Mouse (Mus musculus) neural tube, embryonic 12.5 days (tissue): Measurements from ENCODE around the gene Fgf9. TPM values are rescaled to one million over a fixed set of nuclear protein-coding genes. Genes with fewer than 3 reads are reported as not detected.

Experiments used
- ATAC-seq: fragments of 200-750 bp; cut with Nextera tagmentation; 2 replicates; pipeline ENCODE4 v1.8.0; 2017; ENCODE audit warnings: low read depth, mild to moderate bottlenecking, moderate TSS enrichment, moderate library complexity; ENCODE audit not compliant: low FRiP score
- H3K27ac ChIP-seq: fragments of 300-500 bp; sonication (generic); 2 replicates; pipeline ENCODE4 v1.5.1; 2016
- H3K27me3 ChIP-seq: fragments of 300-500 bp; sonication (generic); replicated peaks from 2 replicates; pipeline ENCODE4 v1.6.1; 2016; ENCODE audit warnings: mild to moderate bottlenecking
- H3K36me3 ChIP-seq: fragments of 300-500 bp; sonication (generic); 2 replicates; pipeline ENCODE4 v1.6.1; 2016; ENCODE audit warnings: mild to moderate bottlenecking
- H3K4me1 ChIP-seq: fragments of 300-500 bp; sonication (generic); 2 replicates; pipeline ENCODE4 v1.6.1; 2016
- H3K4me2 ChIP-seq: fragments of 300-500 bp; sonication (generic); replicated peaks from 2 replicates; pipeline ENCODE4 v1.6.1; 2016; ENCODE audit warnings: mild to moderate bottlenecking
- H3K4me3 ChIP-seq: fragments of 300-500 bp; sonication (generic); 2 replicates; pipeline ENCODE4 v1.5.1; 2016
- H3K9ac ChIP-seq: fragments of 300-500 bp; sonication (generic); 2 replicates; pipeline ENCODE4 v1.6.1; 2016; ENCODE audit warnings: mild to moderate bottlenecking
- H3K9me3 ChIP-seq: fragments of 300-500 bp; sonication (generic); 2 replicates; pipeline ENCODE4 v1.6.1; 2016; ENCODE audit warnings: mild to moderate bottlenecking
- WGBS: fragments of 180-500 bp; shearing (Covaris S2); methylation state at CpG from one replicate; pipeline ENCODE4 v1.1.7; 2016; 5-methylcytosine and 5-hydroxymethylcytosine counted together
- polyA plus RNA-seq: library from polyadenylated mRNA; unstranded; fragments of >200 nt; fragmentation: Nextera tagmentation; extraction: Ambion mirVana; gene quantifications from 2 replicates; pipeline ENCODE4 v1.2.1, GENCODE M21; 2016

The Fgf9 gene
- polyA plus RNA-seq = 10.9 and 11.3 TPM in 2 replicates

DNA sequence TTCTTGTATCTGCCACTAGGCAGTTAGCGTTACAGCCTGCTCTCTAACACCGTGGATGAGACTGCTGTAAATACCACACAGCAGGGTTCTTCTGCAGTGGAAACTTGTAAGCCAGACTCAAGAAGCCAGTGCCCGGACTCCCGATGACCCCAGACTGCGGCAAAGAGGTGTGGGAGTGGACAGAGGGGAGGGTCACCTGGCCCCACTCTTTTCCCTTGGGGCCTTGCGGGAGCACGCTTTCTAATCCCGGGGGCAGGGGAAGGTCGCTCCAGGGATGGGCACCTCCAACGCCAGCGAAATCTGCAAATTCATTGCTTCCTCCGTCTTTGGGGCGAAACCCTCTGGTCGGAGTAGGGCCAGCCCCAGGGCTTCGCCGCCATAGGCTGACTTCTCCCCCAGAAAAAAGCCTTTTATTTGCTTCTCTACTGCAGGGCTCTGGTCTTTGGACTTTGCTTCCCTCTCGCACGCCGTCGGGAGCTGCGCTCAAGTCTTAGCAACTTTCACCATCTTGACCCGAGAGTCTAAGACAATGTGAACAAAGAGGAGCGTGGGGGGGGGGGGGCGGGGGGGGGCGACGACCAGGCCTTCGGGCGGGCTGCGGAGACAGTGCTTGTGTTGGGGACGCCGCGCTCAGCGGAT lies at the start of gene Fgf9:
Gene Fgf9 (plus strand): TSS at position 67 of the 639 bp plus-strand sequence.
- Histone ChIP-seq H3K27me3 (peaks cover 41% of the 10 kb centered on the region), H3K4me1 (peaks cover 40% of the 10 kb centered on the region), H3K4me2 (peak within 1 kb of the TSS; percentile 96), H3K9ac (peak within 1 kb of the TSS; percentile 69), H3K9me3 (no peaks in the 10 kb centered on the region), H3K4me3 (peak within 1 kb of the TSS; percentile 50), H3K27ac (no peak within 1 kb of the TSS), H3K36me3 (no peaks in the 10 kb centered on the region)
- WGBS = under 1% methylated on average over 33 of the region's 33 CpGs
- ATAC-seq = no peak

DNA sequence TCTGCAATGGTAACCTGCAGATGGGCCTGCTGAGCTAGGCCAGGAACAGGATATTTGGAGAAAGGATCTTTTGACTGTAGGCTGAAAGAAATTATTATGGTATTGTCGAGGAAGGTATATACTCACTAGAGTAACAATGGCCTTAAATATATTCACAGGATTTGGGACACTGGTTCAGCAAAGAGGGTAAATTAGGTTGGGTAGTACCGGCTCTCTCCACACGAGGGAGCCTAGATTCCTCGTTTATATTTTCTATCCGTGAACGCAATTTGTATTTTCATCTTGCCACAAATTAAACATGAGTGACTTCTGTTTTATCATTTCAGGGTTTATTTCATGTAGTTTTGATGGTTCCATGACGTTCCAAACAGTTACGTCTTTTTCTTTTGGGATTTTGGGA lies 35.8 kb upstream of the Fgf9 start:
- no peaks in the 10 kb centered on the region for H3K4me1 ChIP-seq
- H3K27ac ChIP-seq = no peak overlapping the region
- no peak overlapping the region for H3K4me3 ChIP-seq
- H3K4me2 ChIP-seq = no peak overlapping the region
- H3K9ac ChIP-seq = no peak overlapping the region
- no peaks in the 10 kb centered on the region for H3K27me3 ChIP-seq
- ATAC-seq = no peak
- WGBS = 11% methylated on average over 8 of the region's 8 CpGs
- no peaks in the 10 kb centered on the region for H3K36me3 ChIP-seq
- no peaks in the 10 kb centered on the region for H3K9me3 ChIP-seq

DNA sequence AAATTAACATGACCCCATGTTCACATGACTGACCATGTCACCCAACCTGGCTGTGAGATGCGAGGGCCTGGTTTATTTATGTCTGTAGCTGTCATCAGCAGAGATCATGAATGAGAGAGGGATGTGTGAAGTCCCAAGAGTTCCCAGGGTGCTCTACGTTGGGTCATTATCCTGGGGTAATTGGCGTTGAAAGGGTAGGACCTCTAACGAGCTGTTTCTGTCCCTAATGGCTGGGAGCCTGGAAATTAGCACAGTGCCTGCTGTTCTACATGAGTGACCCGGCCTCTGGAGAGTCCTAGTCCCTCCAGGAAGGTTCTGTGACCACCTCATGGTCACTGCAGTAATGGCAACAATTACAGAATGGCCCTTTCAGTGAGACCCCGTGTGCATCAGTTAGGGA lies 34.2 kb upstream of the Fgf9 start:
- ATAC-seq = no peak
- no peak overlapping the region for H3K27ac ChIP-seq
- no peak overlapping the region for H3K9ac ChIP-seq
- H3K4me1 ChIP-seq = no peaks in the 10 kb centered on the region
- WGBS = 6% methylated on average over 6 of the region's 6 CpGs
- H3K4me3 ChIP-seq = no peak overlapping the region
- H3K4me2 ChIP-seq = no peak overlapping the region
- no peaks in the 10 kb centered on the region for H3K27me3 ChIP-seq
- no peaks in the 10 kb centered on the region for H3K36me3 ChIP-seq
- no peaks in the 10 kb centered on the region for H3K9me3 ChIP-seq

DNA sequence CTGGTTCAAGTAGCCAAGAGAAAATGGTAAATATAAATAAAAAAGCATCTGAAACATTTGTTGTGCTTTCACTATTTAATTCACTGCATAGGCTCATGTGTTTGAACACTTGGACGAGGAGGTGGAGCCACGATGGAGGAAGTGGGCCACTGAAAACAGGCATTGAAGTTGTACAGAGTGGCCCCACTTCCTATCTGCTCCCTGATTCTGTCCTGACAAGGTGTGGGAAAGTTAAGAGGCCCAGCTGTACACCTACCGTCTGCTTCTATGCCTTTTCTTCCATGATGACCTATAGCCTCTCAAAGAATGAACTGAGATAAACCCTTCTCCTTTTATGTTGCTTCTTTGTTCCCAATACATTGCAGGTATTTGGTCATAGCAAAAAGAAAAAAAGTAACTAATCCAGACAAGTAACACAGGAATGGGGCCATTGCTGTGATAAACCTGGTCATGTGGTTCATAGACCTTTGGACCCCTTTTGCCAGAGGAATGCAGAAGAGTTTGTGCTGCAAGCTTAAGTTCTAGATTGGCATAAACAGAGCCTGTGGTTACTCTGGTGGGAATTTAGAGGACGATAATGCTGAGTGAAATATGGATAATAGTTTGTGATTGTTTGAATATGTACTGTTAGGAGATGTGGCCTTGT lies 23.6 kb upstream of the Fgf9 start:
- Histone ChIP-seq H3K4me2 (no peak overlapping the region), H3K4me1 (no peaks in the 10 kb centered on the region), H3K27ac (no peak overlapping the region), H3K36me3 (no peaks in the 10 kb centered on the region), H3K9ac (no peak overlapping the region), H3K27me3 (no peaks in the 10 kb centered on the region), H3K4me3 (no peak overlapping the region), H3K9me3 (no peaks in the 10 kb centered on the region)
- WGBS = 91% methylated on average over 4 of the region's 4 CpGs
- ATAC-seq = no peak

DNA sequence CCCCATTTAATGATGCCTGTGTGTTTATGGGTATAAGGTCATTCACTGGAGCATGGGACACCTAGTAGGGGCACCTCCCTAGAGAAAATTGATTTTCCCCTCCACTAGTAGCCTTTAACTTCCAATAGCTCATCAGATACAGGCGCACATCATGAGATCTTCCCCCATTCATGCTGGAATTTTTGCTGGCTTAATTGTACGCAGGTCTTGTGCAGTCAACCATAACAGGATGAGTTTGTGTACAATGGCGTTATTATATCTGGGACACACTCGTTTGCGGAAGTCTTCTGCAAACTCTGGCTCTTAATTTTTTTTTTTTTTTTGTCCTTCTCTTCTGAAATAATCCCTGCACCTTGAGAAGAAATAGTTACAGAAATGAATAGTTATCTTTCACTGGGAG lies 19.7 kb upstream of the Fgf9 start:
- WGBS = 82% methylated on average over 5 of the region's 5 CpGs
- no peaks in the 10 kb centered on the region for H3K36me3 ChIP-seq
- H3K4me2 ChIP-seq = no peak overlapping the region
- H3K4me1 ChIP-seq = no peaks in the 10 kb centered on the region
- H3K9me3 ChIP-seq = no peaks in the 10 kb centered on the region
- no peak overlapping the region for H3K27ac ChIP-seq
- ATAC-seq = no peak
- H3K4me3 ChIP-seq = no peak overlapping the region
- H3K9ac ChIP-seq = no peak overlapping the region
- no peaks in the 10 kb centered on the region for H3K27me3 ChIP-seq

DNA sequence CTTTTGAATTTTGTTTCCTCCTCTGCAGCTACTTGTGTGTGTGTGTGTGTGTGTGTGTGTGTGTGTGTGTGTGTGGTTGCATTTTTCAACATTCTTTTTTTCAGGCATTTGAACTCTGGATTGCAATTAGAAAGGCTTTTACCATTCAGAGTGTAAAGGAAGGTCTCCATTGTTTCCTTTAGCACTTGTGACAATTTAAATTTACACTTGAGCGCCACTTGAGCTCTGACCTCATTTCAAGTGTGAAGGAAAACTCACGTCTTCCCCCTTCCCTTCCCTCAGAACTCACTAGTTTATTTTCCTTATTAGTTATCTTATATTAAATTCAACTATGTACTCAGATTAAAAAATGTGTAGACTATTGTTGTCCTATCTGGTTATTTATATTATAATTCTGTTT lies 2.8 kb upstream of the Fgf9 start:
- Histone ChIP-seq H3K4me3 (no peak overlapping the region), H3K27me3 (peaks cover 15% of the 10 kb centered on the region), H3K27ac (no peak overlapping the region), H3K4me2 (no peak overlapping the region), H3K4me1 (peaks cover 16% of the 10 kb centered on the region; the same call in 1 of the 2 replicates), H3K9me3 (no peaks in the 10 kb centered on the region), H3K9ac (no peak overlapping the region), H3K36me3 (no peaks in the 10 kb centered on the region)
- no peak for ATAC-seq
- WGBS = 32% methylated on average over 2 of the region's 2 CpGs

DNA sequence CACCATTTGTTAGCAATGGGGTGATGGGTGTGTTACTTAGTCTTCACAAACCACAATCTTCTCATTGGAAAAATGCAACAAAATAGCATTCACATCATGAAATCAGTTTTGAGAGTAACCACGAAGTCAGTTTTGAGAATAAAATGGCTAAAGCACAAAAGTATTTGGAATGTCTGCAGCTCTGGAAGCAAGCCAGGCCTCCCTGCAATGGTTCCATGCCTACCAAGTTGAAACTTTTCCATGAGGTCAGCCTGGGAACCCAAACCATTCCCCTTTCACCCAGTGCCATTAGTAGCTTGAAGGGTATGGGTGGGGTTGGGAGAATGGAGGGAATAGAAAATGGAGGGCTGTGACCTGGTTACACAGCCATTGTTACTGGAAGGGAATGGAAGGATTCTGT lies 1.7 kb upstream of the Fgf9 start:
- no peak for ATAC-seq
- Histone ChIP-seq H3K4me3 (no peak overlapping the region), H3K4me1 (peaks cover 23% of the 10 kb centered on the region; the same call in 1 of the 2 replicates), H3K27ac (no peak overlapping the region), H3K9me3 (no peaks in the 10 kb centered on the region), H3K36me3 (no peaks in the 10 kb centered on the region), H3K9ac (no peak overlapping the region), H3K4me2 (no peak overlapping the region), H3K27me3 (peaks cover 23% of the 10 kb centered on the region)
- WGBS = 87% methylated on average over 1 of the region's 1 CpGs

DNA sequence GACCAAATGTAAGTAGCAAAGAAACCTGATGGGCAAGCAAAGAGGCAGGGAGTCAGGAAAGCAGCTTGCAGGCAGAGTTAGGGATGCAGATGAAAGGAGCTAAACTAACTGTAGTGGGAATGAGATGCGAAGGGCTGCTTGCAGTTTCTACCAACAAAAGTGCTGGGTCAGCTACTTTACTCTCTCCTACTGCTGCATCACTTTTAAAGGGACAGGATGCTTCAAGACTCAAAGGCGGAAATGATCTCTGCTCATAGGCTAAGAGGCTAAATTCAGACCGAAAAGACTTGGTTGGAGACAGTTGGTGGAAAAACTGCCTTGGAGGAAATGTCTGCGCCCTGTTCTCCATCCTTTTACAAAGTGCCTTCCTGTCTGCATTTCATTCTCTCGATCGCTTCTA lies 420 bp upstream of the Fgf9 start:
- peak overlapping the region; percentile 96 for H3K4me2 ChIP-seq
- peaks cover 34% of the 10 kb centered on the region for H3K4me1 ChIP-seq
- no peaks in the 10 kb centered on the region for H3K36me3 ChIP-seq
- no peak overlapping the region for H3K9ac ChIP-seq
- H3K27me3 ChIP-seq = peaks cover 36% of the 10 kb centered on the region
- H3K27ac ChIP-seq = no peak overlapping the region
- H3K4me3 ChIP-seq = no peak overlapping the region
- 3% methylated on average over 6 of the region's 6 CpGs for WGBS
- ATAC-seq = no peak
- no peaks in the 10 kb centered on the region for H3K9me3 ChIP-seq

DNA sequence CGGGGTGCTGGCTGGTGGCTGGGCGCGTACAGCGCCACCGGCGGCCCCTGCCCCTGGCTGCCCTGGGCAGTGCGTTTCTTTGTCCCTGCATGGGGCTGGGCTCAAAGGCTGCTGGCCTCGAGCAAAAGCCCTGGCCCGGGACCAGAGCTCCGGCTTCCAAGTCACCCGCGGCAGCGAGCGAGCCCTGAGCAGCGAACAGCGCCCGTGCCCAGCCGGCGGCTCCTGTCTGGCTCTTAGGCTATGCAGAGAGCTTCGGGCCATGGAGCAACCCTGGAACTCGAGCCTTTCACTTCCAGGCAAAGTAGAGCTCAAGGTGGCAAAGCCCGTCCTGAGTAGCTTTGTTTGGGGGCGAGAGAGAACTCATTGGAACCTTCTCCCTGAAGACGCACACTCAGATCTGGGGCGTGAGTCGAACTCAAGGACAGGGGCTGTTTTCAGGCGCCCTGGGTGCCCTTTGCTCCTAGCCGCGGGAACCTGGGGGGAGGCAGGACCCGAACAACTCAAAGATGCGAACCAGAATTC lies 834 bp downstream of the Fgf9 start:
- H3K36me3 ChIP-seq = no peaks in the 10 kb centered on the region
- peak overlapping the region; percentile 50 for H3K4me3 ChIP-seq
- H3K27me3 ChIP-seq = peaks cover 42% of the 10 kb centered on the region
- H3K9ac ChIP-seq = peak overlapping the region; percentile 69
- 0 out of 2 replicates have a peak, but pooled peaks have one; percentile 6 for ATAC-seq
- WGBS = under 1% methylated on average over 31 of the region's 31 CpGs
- peak overlapping the region; percentile 96 for H3K4me2 ChIP-seq
- peaks cover 46% of the 10 kb centered on the region for H3K4me1 ChIP-seq
- no peaks in the 10 kb centered on the region for H3K9me3 ChIP-seq
- no peak overlapping the region for H3K27ac ChIP-seq

DNA sequence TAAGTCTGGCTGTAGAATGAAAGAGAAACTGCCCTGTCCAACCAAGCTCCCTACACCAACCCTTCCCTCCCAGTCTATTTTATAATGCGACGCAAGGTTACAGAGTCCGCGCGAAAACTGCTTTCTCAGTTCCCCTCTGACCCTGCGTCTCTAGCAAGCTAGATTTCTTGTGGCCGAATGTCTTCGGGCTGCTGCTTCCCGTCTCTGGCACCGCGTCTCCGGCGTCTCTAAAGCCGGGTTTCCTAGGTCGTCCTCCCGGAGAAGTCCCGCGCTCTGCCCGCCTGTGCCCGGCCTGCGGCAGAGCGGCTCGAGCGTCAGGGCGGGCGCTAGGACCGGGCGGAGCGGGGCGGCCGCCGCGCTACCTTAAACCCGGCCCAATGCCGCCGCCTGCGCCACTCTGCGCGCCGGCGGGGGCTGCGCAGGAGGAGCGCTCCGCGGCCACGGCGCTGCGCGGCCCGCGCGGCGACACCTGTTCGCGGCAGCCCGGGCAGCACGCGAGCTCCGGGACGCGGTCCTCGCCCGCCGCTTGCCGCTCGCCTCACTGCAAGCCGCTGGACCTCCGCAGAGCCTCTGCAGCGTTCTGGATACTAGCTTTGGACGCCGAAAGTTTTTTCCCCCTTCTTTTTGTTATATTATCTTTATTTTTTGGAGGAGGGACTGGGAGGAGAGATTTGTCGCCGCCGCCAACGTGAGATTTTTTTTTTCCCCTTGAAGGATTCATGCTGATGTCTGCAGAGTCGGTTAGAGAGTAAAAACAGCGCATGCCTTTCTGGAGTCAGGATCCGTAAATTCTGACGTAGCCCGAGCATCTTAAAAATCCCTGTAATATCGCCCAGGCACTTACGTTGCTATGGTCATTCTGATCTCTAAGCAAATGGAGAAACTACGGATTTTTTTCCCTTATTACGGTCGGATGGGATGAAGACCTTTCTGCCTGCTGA lies 1.8 kb downstream of the Fgf9 start:
- WGBS = under 1% methylated on average over 85 of the region's 85 CpGs
- no peaks in the 10 kb centered on the region for H3K9me3 ChIP-seq
- H3K4me2 ChIP-seq = peak overlapping the region; percentile 96
- peak overlapping the region; percentile 50 for H3K4me3 ChIP-seq
- peak overlapping the region; percentile 69 for H3K9ac ChIP-seq
- ATAC-seq = peak; percentile 61
- H3K27me3 ChIP-seq = peaks cover 51% of the 10 kb centered on the region
- no peaks in the 10 kb centered on the region for H3K36me3 ChIP-seq
- peaks cover 51% of the 10 kb centered on the region for H3K4me1 ChIP-seq
- no peak overlapping the region for H3K27ac ChIP-seq

DNA sequence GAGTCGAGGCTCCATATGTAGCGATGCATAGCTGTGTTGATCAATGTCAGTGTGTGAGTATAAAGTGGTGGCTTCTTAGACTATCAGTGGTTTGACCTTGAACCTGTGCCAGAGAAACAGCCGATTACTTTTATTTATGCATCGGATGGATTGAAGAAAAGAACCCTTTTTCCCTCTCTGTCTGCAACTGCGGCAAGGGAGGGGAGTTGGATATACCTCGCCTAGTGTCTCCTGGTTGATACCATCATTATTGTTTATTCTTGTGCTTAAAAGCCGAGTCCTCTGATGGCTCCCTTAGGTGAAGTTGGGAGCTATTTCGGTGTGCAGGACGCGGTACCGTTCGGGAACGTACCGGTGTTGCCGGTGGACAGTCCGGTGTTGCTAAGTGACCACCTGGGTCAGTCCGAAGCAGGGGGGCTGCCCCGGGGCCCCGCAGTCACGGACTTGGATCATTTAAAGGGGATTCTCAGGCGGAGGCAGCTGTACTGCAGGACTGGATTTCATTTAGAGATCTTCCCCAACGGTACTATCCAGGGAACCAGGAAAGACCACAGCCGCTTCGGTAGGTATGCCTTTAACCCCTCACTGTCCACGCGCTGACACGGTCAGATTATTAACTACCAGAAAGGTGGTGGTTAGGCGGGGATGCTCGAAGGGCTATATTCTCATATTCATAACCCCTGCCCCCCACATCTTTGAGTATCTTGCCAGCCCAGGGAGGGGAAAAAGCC lies 2.6 kb downstream of the Fgf9 start:
- Histone ChIP-seq H3K9me3 (no peaks in the 10 kb centered on the region), H3K27ac (no peak overlapping the region), H3K9ac (peak overlapping the region; percentile 45), H3K4me1 (peaks cover 51% of the 10 kb centered on the region), H3K4me2 (peak overlapping the region; percentile 96), H3K27me3 (peaks cover 60% of the 10 kb centered on the region), H3K4me3 (peak overlapping the region; percentile 50), H3K36me3 (no peaks in the 10 kb centered on the region)
- under 1% methylated on average over 29 of the region's 29 CpGs for WGBS
- ATAC-seq = no peak
